Mouse (Mus musculus): Measurements from ENCODE around the gene Sbno2. TPM values are rescaled to one million over a fixed set of nuclear protein-coding genes. Genes with fewer than 3 reads are reported as not detected.
A peak's percentile ranks its signal among the peaks of the same experiment; 100 is the strongest.
"Not testable (repeated sequence)": the region's sequence is repeated elsewhere in the genome, so short reads cannot be mapped to it uniquely, and the experiment has no call there.

The Sbno2 gene
- total RNA-seq, 2 experiments from 2014 or later = 19.8 to 21.3 TPM

DNA sequence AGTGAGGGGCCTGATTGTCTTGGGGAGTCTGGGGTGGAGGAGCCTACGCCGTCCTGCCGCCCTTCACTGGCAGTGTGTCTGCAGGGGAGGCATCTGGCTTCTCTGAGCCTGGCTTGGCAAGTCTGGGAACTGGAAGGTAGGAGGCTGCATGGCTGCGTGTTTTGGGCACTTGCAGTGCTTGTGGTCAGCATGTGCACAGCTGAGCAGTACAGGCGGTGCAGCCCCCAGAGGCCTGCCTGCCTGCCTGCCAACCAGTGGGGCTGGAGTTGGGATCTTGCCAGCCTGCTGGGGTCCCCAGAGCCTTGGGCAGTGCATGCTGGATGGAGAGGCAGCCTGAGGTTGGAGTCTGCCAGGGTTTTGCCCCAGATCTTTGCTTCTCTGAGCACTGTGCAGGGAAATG is 42.3 kb downstream of the Sbno2 start:
- peak in 1 of 2 experiments; percentile 40 for DNase-seq (ENCODE audit: low spot score in 2 of 2)

DNA sequence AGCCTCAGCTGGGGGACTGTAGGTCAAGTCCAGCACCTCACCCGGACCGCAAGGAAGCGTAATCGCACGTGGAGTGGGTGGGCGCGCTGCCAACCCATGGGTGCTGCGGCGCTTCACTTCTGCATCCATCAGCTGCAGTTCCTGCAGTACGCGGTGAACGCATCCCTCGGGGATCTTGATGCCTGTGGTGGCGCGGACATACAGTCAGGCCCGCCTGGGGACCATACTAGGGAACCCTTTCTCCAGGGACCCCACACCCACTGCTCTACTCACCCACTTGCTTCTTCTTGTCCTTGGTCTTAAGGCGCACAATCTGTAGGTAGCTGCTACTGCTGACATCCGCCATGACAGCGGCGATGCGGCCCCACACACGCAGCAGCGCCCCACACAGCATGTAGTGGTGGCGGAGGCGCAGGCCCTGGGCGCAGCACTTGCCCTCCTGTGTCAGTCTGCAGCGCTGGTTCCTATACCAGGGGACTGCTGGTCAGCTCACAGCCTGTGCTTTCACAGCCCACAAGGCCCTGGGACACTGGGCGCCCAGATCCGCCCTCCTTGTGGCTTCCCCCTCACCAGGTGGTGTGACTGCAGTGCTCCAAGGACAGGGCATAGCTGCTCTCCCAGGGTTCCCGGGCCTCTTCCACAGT is 47.6 kb downstream of the Sbno2 start:
- DNase-seq (ENCODE audit: low spot score in 2 of 2) = peak in 1 of 2 experiments; percentile 39

DNA sequence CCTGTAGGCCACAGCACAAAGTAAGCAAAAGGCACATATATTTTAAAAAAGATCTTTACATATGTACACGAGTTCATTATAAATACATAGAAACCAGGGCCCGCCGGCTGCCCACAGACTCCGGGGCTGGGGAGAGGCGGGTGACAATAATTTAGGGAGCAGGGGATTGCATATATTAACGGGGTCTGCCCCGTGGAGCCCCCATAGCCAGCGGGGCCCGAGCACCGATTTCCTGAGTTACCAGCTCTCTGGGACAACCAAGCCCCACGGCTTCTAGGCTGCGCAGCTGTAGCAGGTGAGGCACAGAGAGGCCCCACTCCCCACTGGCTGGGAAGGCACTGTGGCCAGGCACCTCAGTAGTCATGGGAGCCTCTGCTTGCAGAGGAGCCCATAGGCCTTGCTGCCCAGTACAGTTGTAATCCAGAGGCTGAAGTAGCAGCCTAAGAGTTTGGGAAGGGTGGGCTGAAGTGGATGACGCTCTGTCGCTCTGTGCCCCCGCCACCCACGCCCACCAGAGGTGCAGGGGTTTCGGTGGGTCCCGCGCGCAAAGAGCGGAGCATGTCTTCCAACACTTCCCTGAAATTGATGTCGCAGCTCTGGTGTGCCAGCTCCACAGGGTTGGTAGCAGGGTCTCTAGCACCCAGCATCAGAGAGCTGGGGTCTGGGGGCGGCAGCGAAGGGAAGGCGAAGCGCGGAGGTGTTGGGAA is 48.2 kb downstream of the Sbno2 start:
- no peak for DNase-seq (ENCODE audit: low spot score in 2 of 2)

DNA sequence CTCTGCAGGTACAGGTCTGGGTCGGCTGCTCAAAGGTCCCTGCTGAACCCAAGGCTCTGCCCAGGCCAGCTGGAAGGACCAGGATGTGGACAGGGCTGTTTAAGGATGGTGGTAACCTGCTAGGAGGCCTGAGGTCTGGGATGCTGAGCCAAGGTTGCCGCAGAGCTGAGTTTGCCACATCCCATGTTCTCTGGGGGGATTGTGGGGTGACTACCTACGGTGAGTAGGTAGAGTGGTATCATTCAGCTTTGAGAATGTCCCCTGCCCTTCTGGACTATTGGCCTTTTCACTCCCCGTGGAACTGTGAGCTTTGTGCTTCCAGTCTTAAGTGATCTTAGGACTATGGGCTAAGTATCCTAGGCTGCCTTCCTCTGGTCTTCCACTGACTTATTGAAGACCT is 48.9 kb downstream of the Sbno2 start:
- no peak for DNase-seq (ENCODE audit: low spot score in 2 of 2)

DNA sequence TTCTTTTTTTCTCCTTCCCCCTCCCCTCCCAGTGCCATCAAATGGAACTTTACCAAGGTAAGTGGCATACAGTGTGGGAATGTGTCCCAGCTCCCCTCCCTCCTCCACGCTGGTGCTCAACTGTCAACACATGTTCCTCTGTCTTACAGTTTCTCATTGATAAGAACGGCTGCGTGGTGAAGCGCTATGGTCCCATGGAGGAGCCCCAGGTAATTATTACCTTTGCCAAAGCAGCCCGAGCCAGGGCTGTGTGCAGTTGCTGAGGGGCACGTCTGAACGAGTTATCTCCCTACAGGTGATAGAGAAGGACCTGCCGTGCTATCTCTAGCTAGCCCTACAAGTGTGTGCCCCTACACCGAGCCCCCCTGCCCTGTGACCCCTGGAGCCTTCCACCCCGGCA is 49.5 kb downstream of the Sbno2 start:
- no peak for DNase-seq (ENCODE audit: low spot score in 2 of 2)

DNA sequence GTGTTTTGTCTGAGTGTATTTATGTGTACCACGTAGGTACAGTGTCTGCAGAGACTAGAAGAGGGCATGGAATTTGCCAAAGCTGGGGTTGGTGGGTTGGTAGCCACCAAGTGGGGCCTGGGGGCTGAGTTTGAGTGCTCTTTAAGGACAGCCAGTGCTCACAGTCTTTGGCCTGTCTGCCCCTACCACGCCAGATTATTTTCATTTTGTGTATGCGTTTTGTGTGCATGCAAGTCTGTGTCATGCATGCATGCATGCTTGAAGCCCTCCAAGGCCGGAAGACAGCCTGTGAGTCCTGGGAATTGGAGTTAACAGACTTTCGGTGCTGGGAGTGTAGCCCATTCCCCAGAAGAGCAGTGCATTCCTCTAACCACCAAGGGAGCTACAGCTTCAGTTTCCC is 50.0 kb downstream of the Sbno2 start:
- no peak for DNase-seq (ENCODE audit: low spot score in 2 of 2)

DNA sequence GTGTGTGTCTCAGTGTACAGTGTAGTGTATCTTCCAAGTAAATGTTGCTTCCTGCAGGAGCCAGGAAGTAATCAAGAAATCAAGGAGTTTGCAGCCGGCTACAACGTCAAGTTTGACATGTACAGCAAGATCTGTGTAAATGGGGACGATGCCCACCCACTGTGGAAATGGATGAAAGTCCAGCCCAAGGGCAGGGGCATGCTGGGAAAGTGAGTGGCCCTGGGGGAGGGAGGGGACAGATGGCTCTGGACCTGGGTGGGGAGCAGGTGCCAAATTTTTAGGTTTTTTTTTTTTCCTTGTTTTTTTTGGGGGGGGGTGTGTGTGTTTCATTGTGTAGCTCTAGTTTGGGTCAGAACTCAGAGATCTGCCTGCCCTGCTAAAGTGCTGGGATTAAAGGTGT is 50.5 kb downstream of the Sbno2 start:
- DNase-seq (ENCODE audit: low spot score in 2 of 2) = not testable (repeated sequence)

DNA sequence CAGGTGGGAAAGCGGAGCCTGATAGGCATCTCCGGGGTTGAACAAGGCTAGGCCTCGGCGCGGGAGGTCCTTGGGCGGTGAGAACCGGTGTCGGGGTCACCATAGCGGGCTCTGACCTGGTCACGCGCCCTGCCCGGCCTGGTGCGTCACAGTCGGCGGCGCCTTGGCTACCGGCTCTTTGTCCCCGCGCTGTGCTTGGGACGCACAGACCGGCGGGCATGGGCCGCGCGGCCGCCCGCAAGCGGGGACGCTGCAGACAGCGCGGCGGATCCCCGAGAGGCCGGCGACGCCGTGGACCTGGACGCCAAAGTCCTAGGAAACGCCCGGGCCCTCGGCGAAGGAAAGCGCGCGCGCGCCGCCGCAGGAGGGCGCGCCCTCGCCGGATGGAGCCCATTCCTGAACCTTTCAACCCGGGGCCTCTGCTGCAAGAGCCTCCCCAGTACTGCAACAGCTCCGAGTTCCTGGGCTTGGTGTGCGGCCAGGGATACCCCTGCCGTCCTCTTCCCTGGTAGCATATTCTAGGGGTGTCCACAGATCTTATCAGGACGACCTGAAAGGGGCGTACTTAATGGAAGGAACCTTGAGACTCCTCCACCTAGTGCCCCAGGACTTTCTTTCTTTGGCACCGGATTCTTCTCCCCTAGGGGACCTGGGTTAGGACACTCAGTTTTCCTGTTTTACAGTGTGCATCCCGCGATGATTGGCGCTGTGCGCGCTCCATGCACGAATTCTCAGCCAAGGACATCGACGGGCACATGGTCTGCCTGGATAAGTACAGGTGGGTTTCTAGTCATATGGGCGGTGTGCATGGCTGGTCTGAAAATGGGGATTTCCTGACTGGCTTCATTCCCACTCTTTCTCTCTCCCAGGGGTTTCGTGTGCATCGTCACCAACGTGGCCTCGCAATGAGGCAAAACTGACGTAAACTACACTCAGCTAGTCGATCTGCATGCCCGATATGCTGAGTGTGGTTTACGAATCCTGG is 51.2 kb downstream of the Sbno2 start:
- DNase-seq (ENCODE audit: low spot score in 2 of 2) = peak; percentile 47 to 59

DNA sequence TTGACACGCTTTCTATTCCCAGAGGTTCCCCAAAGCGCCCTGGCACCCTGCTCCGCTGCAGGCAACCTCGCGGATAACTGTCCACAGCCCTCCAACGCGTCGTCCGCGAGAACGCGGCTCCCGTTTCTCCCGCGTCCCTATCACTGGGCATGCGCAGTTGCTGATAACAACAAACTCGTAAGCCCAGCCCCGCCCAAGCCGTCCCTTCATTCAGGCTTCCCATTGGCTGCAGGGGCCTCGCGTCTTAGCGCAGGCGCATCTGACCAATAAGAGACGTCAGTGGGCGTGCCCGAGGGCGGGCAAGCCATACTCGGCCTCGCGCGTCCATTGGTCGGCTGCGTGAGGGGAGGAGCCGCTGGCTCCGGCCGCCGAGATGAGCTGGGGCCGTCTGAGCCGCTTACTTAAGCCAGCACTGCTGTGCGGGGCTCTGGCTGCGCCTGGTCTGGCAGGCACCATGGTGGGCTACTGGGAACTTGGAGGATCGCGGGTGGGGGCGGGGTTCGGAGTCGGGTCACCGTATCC is 52.1 kb downstream of the Sbno2 start:
- DNase-seq (ENCODE audit: low spot score in 2 of 2) = peak; percentile 99 to 100

DNA sequence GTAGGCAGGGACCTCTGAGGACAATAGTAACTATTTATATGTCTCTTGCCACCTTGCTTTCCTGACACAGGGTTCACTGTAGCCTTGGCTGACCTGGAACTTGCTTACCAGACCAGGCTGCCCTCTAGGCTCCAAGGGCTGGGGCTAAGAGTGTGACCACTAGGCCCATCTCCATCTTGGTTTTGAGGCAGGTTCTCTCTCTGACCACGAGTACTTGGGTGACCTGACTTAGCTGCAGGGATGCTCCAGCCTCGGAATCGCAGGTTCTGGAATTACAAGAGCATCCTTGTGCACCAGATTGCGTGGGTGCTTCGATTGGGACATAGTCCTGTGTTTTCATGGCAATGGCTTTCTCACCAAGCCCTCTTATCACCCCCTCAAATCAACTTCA is 53.0 kb downstream of the Sbno2 start:
- no peak for DNase-seq (ENCODE audit: low spot score in 2 of 2)

DNA sequence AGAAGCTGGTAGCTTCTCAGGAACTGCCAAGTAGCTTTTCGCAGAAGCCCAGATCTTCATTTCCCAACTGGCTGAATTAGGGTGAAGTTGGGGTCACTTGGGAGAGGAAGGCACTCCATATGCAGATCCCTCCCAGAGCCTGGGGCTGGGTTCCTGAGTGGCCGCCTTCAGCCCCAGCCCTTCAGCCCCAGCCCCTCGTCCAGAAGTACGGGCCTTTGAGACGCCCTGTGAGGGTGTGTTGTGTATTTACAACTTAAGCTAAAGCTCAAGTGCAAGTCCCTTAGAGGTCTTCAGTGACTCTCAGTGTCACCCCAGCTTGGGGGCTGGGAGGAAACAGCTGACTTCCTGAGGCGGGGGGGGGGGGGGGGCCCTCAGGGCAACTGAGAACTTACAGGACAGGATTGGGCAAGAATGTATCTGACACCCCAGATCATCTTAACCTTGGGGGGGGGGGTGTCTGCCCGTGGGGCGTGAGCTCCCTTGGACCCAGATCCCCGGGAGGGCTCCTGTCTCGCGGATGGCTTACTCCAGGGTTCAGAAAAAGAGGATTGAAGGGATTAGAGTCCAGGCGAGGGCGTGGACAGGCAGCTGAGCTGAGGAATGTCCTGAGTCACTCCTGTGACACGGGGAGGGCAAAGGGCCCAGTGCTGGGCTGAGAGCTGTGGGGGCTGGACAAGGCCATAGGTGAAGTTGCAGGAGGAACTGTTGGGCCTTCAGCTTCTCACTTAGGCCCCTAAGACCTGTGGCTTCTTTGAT is 53.6 kb downstream of the Sbno2 start:
- DNase-seq (ENCODE audit: low spot score in 2 of 2) = no peak

DNA sequence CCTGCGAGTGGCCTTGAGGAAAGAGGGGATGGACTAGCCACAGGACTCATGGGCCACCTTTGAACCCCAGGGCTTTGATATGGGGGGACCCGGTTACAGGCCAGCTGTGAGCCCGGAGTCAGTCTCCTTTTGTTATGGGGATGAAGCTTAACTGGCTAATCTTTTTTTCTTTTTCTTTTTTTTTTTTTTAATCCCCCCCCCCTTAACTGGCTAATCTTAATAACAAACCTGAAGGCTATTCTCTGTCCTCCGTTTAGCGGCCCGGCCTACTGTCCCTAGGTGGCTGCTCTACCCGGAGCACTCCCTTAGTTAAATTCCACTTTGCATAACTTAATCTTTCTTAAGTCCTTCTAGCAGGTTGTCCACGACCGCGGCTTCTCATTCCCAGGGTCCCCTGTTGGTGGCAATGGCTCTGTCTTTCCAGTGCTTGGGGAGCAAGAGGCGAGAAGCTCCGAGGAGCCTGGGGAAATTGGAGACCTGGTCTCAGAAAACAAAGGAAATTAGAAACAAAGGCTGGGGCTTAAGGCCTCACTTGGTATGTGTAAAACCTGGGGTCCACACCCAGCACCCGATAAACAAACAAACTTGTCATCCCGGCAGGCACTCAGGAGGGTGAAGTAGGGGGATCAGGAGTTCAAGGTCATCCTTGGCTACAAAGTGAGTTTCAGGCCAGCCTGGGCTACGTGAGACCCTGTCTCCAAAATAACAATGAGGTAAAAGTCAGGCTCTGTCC is 54.3 kb downstream of the Sbno2 start:
- no peak for DNase-seq (ENCODE audit: low spot score in 2 of 2)

DNA sequence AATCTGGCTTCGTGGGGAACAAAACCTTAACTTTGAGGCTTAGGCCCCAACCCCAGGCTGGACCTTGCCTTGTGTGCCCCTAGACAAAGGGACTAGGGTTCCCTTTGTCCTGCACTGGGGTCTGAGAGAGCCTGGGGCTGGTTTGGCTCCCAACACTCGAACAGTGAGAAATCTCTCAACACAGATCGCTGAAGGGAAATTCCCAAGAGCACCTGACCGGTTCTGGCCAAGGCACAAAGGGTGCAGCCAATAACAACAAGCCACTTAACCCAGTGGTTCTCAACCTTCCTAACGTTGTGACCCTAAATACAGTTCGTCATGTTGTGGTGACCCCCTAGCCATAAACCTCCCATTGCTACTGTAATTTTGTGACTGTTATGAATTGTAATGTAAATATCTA is 55.1 kb downstream of the Sbno2 start:
- no peak for DNase-seq (ENCODE audit: low spot score in 2 of 2)

DNA sequence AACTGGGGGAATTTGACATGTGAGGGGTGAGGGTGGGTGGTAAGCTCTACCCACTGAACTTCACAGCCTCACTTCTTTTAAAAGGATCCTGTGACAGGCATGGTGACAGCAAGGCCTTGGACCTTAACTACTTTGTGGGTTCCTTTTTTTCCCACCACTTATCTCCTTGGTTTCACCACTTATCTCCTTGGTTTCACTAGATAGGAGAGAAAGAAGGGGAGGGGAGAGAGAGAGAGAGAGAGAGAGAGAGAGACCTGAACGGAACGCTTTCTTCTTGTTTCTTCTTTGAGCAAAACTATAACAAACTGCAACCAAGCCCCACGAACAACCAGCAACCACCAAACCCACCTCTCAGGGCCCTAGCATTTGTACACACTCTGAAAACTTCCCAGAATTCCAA is 56.5 kb downstream of the Sbno2 start:
- DNase-seq (ENCODE audit: low spot score in 2 of 2) = no peak

DNA sequence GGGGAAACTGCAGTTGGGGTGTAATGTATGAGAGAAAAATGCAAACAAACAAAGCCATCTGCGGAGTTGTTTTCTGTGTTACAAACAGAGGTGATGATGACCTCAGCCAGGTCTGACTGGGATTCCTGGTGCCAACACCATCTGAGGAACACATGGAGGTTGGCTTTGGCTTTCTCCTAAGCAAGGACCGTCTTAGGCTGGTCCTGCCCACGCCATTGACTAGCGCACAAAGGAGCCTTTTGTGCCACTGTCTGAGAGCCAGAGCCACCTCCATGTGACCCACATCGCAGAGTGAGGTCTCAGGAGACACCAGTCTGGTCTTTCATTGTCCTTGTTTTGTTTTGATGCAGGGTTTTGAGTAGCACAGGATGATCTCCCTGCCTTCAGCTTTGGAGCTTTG is 57.0 kb downstream of the Sbno2 start:
- no peak for DNase-seq (ENCODE audit: low spot score in 2 of 2)

DNA sequence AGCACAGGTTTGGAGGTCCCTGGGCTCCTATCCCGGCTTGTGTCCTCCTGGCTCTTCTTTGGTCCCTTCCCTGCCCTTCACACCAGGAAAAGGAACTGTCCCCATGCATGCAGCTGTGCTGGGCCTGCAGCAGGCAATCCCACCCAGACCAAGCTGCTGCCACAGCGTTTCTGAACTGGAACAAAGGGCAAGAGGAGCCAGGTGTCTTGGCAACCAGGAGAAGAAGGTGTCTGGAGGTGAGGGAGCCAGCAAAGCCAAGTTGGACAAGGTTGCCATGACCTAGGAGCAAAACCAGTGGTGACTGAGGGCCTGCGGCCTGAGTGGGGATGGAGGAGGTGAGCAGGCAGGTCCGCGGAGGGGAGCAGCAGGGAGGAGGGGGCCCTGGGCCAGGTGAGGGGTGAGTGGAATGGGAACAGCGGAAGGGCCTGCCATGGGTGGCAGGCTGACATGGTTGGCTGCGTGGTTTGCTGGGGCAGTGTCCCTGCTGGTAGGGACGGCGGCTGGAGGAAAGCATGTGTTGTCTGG is 58.3 kb downstream of the Sbno2 start, which contains the start of gene Gpx4:
Gene Gpx4 (plus strand): TSS at position 126 of the 525 bp plus-strand sequence.
- DNase-seq (ENCODE audit: low spot score in 2 of 2) = no peak

DNA sequence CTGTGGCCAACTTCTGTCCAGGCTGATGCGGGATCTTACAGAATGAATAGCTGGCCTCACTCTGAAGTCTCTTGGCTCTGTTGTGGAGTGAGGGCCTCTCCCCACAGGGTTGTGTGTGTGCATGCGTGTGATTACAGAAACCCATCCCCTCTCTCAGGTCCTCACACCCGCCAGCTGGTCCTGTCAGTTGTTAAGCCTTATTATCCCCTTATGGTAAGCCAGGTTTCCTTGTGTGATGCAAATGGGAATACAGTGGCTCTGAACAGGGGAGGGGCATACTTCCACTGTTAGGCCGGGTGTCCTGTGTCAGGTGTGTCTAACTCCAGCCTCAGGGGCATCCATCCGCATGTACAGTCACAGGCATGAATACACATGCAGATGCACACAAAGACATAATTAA is 59.6 kb downstream of the Sbno2 start:
- DNase-seq (ENCODE audit: low spot score in 2 of 2) = no peak

DNA sequence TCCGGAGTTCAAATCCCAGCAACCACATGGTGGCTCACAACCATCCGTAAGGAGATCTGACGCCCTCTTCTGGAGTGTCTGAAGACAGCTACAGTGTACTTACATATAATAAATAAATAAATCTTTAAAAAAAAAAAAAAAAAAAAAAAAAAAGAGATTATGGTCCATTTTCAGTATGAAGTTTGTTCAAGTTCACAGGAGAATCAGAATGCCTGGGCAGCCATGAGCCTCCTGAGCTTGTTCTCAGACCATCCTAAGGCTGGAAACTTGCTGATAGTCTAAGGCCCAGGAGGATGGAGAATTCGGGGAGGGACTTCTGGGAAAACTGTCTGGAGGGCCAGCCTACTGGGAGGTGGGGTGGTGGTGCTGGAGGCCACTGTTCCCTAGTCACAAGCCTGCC is 60.0 kb downstream of the Sbno2 start:
- not testable (repeated sequence) for DNase-seq (ENCODE audit: low spot score in 2 of 2)

DNA sequence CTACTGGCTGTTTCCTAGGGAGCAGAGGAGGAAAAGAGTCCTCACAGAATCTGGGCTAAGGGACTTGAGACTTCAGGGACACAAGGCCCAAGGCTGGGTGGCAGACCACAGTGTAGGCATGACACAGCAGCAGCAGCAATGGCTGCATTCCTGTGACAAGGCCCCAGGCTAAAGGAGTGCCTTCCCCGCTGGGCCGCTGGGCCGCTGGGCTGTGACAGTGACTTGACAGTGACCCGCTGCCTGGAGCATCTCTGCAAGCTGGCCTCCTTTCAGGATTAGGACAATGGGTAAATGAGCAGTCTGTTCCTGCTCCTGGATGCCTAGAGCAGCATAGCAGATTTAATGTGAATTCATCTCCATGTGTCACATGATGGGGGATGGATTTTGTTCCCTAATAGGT is 61.3 kb downstream of the Sbno2 start:
- no peak for DNase-seq (ENCODE audit: low spot score in 2 of 2)

Data from layer of hippocampus, postnatal 14 days (tissue).